Comparison of ENCODE assay signal across 7 mouse cellular contexts in the genomic region with DNA sequence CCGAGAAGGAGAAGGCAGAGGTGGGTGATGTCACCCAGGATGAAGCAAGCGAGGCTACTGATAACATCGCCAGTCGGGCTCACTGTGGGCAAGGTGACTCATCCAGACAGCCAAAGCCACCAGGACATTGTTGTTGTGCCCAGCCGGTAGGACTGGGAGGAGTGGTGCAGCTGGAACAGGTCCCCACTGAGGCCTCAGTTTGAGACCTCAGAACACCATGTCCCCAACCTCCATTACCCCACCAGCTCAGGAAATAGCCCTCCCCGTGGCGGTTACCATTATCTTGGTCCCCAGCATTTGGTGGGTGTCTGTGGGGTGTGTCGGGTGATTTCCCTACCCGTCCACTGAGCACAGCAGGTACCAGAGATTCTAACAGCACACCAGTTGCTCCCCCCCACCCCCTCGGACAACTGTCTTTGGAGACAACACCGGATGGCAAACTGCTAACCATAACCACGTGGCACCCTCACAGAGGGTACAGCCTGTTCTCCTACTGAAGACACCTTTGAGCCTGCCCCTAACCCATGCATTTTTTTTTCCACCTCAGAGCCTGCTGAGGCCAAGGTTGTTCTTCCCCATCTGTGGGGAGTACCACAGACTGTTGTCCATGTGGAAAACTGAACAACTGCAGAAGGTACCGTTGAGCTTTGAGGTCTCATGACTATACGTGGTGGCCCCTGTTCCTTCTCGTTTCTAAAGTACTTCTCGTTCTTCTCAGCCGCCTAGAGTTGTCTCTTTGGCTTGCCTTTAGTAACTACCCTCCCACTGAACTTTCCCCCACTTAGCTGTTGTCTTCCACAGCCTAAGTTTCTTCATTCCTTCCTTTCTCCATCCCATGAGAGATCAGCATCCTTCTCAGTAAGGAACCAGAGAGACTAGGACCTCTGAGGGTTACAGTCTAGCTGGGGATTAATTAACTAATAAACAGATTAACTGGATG.
DNase-seq lines count a peak whose midpoint lies in the region; ATAC-seq and TF ChIP-seq lines count a peak whose summit lies in the region.

No protein-coding gene starts in this region.

- no peaks in the 10 kb centered on the region for H3K27me3 ChIP-seq in Patski
- no peaks in the 10 kb centered on the region for H3K27me3 ChIP-seq in small intestine, adult 2 months (ENCODE audit: control insufficient read depth, insufficient read depth, low read length)

- H3K4me1 ChIP-seq in small intestine, adult 2 months (ENCODE audit: control insufficient read depth, insufficient read depth, insufficient read length, low read length) = peaks cover 44% of the 10 kb centered on the region

- POLR2A ChIA-PET in Patski (lab: Charles Lee) = interaction anchor here (0.9 to 3.0 kb wide), 5 partner anchors 30 to 90 kb away, joined by 5 to 20 read pairs (median 10); a partner anchor contains a TSS

- H3K27ac ChIP-seq in small intestine, adult 2 months (ENCODE audit: insufficient read depth, low read depth, low read length) = peak overlapping the region; percentile 14

- intact Hi-C loops in left cerebral cortex, postnatal 14 days (cut with DNase I) = no loop called here

- peak; percentile 88 for ATAC-seq in Patski

- no peaks in the 10 kb centered on the region for H3K36me3 ChIP-seq in small intestine, adult 2 months (ENCODE audit: control insufficient read depth, insufficient read depth, low read length)

- WGBS in small intestine, adult 2 months = 53% methylated on average over 17 of the region's 17 CpGs

- TF ChIP-seq CTCF in Patski (IDR thresholded peaks at IDR 0.05) = no peak
- TF ChIP-seq CTCF in small intestine, adult 2 months (IDR thresholded peaks at IDR 0.05; ENCODE audit: extremely low read depth, insufficient read length, insufficient replicate concordance, low read depth, low read length) = no peak

- no peak overlapping the region for H3K4me3 ChIP-seq in small intestine, adult 2 months (ENCODE audit: low read depth, low read length)

- no peak; the same call in 1 of the 2 replicates for TF ChIP-seq POLR2A in small intestine, adult 2 months (IDR thresholded peaks at IDR 0.05; ENCODE audit: low read depth, low read length)

- in situ Hi-C loops in Patski (cut with MboI; ENCODE audit: low pct_unique_long_range_greater_than_20kb) = loop anchor here (5.0 to 10.0 kb wide), 2 partner anchors 66 to 268 kb away; no protein-coding TSS in a partner anchor

- DNase-seq in CD4-positive, CD25-positive, alpha-beta regulatory T cell, adult 2 months (ENCODE audit: low read depth, low spot score) = peak; percentile 87
- DNase-seq in Patski (ENCODE audit: low read depth, low spot score) = peak; percentile 85
- peak; percentile 92 for DNase-seq in induced T-regulatory cell, adult 2 months (ENCODE audit: low read depth)
- DNase-seq in frontal cortex, postnatal 14 days (ENCODE audit: low spot score in 2 of 2) = no peak
- DNase-seq in left cerebral cortex, postnatal 14 days (ENCODE audit: low spot score in 2 of 2) = no peak
- DNase-seq in right cerebral cortex, postnatal 25 days = no peak

- CTCF ChIA-PET in Patski (lab: Charles Lee) = interaction anchor here (3.5 to 5.5 kb wide), 2 partner anchors 31 to 88 kb away, joined by 8 to 24 read pairs; no protein-coding TSS in a partner anchor

Comparison
In these comparisons a context has a peak if more than half of its experiments do, and no peak if none do; other contexts are left out.
1. DNase-seq: peak in CD4-positive, CD25-positive, alpha-beta regulatory T cell, adult 2 months (single experiment), Patski (single experiment) and induced T-regulatory cell, adult 2 months (single experiment); none in frontal cortex, postnatal 14 days (0 of 2), left cerebral cortex, postnatal 14 days (0 of 2) and right cerebral cortex, postnatal 25 days (single experiment).